Mouse (Mus musculus) MEL (cell line): ENCODE results near the gene Carm1.
"Not testable (repeated sequence)": the region's sequence is repeated elsewhere in the genome, so short reads cannot be mapped to it uniquely, and the experiment has no call there.

Experiments used
- CTCF ChIP-seq, 3 experiments: IDR thresholded peaks in 2 of 3; conservative IDR thresholded peaks in 1 of 3; 2 replicates each; pipeline ENCODE4 v1.5.1; 2011 to 2012; ENCODE audit warnings: low read length in 3 of 3, low read depth in 2 of 3, mild to moderate bottlenecking in 2 of 3, improper control_type of control experiment in 1 of 3, inconsistent platforms in 1 of 3, mixed read lengths in 1 of 3, moderate library complexity in 1 of 3; ENCODE audit not compliant: control insufficient read depth in 1 of 3, insufficient read depth in 1 of 3, poor library complexity in 1 of 3, severe bottlenecking in 1 of 3
- KAT2A ChIP-seq: conservative IDR thresholded peaks from 2 replicates; pipeline ENCODE4 v1.6.1; 2012; ENCODE audit warnings: low read depth, low read length, improper control_type of control experiment, inconsistent platforms
- MYC ChIP-seq: IDR thresholded peaks from 2 replicates; pipeline ENCODE4 v1.6.1; 2011; ENCODE audit warnings: low read depth, mild to moderate bottlenecking, low read length, improper control_type of control experiment, moderate library complexity
- POLR2A ChIP-seq, 2 experiments: IDR thresholded peaks; 2 replicates each; pipeline ENCODE4 v1.6.1; 2011 to 2012; ENCODE audit warnings: low read length in 2 of 2, mild to moderate bottlenecking in 2 of 2, control low read depth in 1 of 2, improper control_type of control experiment in 1 of 2, low read depth in 1 of 2, moderate library complexity in 1 of 2; ENCODE audit not compliant: control insufficient read depth in 1 of 2, insufficient read depth in 1 of 2, poor library complexity in 1 of 2
- SMC3 ChIP-seq: IDR thresholded peaks from 2 replicates; pipeline ENCODE4 v1.6.1; 2011; ENCODE audit warnings: low read depth, low read length, improper control_type of control experiment
- UBTF ChIP-seq: IDR thresholded peaks from 2 replicates; pipeline ENCODE4 v1.6.1; 2012; ENCODE audit warnings: low read depth, mild to moderate bottlenecking, inconsistent platforms, low read length, improper control_type of control experiment, moderate library complexity, borderline replicate concordance; ENCODE audit not compliant: insufficient read depth

DNA sequence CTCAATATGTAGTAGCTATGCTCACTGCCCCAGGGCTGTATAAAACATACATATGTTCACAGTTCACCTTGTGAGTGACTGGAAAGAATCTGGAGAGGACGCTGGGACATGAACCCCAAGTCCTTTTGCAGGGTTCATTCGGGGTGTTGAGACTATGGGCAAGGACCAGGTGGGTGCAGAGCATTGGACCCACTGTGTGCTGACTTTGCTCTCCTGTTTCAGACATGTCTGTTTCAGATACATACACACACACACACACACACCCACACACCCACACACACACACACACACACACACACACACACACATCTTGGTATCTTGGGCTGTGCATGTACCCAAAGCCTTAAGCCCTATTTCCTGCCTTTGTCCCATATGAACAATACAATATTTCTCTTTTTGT lies 4.7 kb upstream of the Carm1 start:
- TF ChIP-seq SMC3; POLR2A (IDR thresholded peaks at IDR 0.05; ENCODE audit: control insufficient read depth in 1 of 2, insufficient read depth in 1 of 2, low read depth in 1 of 2, low read length in 2 of 2, poor library complexity in 1 of 2); MYC; CTCF (IDR thresholded peaks at IDR 0.05 in 2 of 3, conservative IDR thresholded peaks at IDR 0.05 in 1 of 3; ENCODE audit: control insufficient read depth in 1 of 3, insufficient read depth in 1 of 3, low read depth in 2 of 3, low read length in 3 of 3, poor library complexity in 1 of 3, severe bottlenecking in 1 of 3); UBTF; KAT2A: not testable (repeated sequence)
